Mouse (Mus musculus): ENCODE data around the gene Hoxb13.

Gene Hoxb13

DNA sequence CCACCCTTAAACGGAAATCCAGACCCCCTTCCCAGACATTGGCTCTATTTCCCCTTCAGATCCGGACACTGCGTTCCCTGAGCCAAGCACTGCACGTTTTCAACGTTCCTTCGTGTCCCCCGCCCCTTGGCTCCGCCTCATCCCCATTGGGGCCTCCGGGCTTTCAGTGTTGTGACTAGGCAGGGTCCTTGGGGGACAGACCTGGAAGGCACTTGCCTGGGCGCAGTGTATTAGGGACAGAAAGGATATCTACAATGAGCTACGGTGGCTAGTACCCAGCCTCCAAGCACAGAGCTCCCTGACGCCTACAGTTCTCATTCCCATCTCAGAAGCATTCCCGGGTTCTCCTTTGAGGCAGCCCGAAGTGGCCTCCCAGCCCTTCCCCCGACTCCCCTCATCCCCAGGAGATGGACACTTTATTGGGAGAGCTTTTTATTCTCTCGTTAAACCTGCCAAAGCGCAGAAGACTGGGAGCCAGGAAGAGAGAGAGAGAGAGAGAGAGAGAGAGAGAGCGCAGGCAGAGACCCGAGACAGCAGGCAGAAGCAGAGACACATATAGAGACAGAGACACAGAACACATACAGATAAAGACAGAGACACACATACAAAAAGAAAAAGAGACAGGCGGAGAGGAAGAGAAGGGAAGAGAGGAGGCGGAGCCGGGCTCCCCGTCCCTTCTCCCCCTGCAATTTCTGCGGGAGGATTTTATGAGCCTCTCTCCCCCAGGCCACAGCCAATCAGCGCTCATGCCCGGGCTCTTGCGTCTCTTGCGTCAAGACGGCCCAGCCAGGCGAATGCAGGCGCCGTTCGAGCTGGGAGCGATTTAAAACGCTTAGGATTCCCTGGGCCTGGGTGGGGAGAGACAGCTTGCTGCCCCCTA is at the start of gene Hoxb13:
Hoxb13 (plus strand) TSS at position 796 of the 880 bp plus-strand sequence.
- DNase-seq (ENCODE audit: low spot score) = peak; percentile 33

DNA sequence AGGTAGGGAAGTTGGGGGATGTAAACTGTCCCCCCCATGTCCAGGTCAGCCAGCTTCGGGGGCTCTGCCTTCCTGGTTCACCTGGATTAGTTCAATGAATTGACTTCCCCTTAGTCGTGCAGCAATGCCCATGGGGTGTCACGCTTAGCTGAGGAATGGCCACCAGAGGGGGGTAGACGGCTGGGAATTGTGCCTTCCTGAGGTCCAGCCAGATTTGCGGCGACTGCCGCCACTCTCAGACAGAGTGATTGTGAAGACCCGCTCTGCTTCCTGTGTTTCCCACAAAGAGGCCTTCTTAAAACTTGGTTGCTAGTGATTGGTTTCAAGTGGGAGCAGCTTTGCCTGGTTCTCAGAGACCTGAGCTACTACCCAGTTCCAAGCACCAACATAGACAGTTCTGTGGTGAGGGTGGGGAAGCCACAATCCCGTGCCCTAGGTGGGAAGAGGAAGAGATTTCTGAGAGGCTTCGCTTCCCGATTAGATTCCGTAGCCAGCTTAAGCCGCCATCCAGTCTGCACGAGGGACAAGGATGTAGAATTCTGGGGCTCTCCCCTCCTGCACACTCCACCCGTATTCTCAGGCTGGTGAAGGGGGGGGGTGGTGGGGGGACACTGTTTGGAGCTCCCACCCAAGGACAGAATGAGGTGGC is 48.4 kb upstream of the Hoxb13 start:
- DNase-seq (ENCODE audit: low spot score) = peak; percentile 69

DNA sequence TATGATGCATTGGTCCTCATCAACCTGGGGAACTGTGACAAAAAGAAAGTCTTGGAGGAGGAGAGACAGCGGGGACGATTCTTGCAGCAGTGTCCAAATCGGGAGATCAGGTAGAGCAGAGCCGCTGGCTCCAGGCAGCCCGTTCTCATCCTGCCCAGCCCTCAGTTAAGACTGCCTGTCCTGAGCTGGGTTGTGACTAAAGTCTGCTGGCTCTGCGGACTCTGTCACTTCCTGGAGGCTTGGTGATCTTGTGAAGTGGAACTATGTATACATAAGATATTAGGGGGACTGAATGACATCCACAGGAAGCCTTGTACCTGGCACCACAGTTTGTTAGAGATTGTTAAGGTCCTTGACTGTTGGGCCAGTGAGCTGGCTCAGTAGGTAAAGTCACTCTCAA is 46.6 kb upstream of the Hoxb13 start:
- no peak for DNase-seq (ENCODE audit: low spot score)

DNA sequence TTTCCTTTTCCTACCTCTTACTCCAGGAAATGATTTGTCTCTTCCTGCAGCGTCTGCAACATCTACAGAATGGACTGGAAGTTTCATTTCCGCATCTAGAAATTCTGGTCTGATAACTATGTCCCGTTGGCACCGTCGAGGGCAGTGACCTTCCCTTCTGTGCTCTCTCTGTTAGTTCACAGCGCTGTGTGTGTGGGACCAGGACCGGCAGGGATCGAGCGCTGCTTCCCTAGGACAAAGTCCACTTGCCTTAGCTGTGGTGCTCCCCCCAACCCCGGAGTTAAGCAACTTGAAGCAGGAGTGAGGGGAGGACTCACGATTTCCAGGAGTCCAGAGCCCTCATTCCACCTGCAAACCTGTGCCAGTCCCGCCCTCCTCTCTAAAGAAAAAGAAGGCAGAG is 29.3 kb upstream of the Hoxb13 start:
- no peak for DNase-seq (ENCODE audit: low spot score)

DNA sequence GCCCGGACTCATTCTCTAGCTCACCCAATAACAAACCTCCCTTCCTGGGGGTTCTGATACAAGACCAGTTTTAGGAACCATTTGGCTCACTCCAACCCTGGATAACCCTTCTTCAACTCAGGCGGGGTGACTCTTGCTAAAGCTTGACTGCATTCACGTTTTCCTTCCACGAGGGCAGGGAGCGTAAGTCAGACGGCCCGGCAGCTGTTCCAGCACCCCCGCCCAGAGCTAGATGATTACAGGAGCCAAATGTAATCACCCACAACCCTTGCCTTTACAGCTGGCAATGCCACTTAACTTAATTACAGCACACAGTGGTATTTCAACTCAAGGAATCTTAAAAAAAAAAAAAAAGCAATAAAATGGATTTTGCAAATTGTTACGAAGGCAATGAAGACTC is 26.0 kb upstream of the Hoxb13 start:
- DNase-seq (ENCODE audit: low spot score) = no peak

DNA sequence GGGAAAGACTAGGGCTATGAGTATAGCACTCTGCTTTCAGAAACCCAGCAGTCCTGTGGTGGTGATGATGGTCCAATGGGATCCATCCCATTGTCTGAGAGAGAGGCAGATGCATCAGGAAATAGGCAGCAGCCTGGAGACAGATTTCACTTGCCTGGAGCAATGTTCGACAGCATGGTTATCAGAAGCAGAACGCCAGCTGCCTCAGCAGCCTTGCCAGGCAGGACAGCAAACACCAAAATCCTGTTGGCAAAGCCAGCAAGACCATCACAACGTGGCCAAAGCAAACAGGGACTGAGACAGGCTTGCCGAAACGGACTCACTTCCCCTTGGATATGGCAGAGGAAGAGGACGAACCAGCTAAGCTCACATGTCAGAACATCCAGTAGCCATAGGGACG is 25.1 kb upstream of the Hoxb13 start:
- DNase-seq (ENCODE audit: low spot score) = no peak

DNA sequence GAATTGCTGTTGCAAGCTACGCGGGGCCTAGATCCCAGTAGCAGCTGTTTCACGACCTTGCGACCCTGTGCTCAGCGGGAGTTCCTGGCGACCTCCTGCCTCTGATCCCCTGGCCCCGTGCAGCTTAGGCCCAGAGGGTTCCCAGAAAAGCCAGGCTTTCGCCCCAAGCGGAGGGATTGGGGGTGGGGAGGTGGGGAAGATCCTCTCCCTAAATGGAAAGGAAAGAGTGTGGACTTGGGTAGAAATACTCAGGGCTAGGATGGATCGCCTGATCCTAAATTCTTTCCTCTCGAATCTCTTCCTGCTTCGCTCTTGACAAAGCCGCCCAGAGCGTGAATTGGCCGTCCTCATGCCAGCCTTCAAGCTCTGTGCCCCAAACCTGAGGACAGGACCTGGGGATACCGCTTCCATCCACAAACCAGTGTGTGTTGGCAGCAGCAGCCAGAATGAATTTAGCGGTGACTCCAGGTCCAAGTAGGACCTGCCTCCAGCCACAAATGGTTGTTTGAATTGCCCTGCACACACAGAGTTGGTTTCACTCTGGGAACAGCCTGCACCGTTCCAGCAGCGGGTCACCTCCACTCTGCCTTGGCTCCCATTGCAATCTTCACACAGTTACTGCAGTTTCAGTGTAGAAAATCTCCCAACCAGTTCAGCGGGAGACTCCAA is 23.3 kb upstream of the Hoxb13 start:
- no peak for DNase-seq (ENCODE audit: low spot score)

DNA sequence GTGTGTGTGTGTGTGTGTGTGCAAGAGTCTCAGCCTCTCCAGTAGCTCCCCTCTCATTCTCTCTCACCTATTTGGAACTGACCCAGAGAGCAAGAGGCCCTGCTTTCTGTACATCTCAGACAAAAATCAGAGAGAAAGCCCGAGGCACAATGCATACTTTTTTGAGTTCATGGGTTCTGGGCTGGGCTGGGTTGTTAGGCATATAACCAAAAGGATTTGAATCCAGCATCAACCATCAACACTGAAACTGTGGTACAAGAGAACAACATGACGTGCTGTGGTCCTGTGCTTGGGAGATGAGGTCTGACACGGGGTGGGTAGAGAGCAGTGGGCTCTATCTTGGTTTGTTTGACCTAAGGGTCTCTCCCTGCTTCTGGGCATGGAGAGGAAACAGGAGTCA is 22.5 kb upstream of the Hoxb13 start:
- no peak for DNase-seq (ENCODE audit: low spot score)

DNA sequence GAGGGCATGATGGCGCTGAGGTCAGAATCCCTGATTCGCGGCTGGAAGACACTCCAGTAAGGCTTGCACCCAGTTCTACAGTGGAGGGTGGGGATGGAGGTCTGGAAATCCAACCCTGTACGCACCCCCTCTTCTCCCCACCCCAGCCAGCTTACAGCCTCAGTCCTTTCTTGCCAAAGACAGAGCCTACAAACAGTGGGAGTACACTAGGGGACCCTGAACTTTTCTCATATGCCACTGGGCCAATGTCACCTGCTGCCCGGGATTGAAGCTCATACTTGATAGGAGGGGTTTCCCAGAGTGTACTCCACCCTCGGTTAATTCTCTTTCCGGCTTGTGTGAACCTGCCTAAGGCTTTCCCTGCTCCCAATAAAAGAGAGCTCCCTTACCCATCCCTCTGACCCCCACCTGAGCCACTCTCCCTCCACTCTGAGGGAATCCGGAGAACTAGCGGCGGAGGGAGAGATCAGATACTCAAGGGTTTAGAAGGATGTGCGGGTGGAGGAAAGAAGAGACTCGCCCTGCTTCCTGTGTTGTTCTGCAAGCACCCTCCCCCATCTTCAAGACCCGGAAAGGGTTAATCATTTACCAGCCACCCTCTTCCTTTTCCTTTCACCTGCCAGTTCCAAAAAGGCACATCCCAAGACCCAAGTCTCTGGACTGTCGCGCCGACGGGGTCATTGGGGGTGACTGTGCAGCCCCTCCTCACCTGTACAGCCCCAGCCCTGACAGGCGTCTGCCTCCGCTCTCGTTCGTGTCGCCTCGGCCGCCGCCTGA is 21.4 kb upstream of the Hoxb13 start:
- DNase-seq (ENCODE audit: low spot score) = no peak

DNA sequence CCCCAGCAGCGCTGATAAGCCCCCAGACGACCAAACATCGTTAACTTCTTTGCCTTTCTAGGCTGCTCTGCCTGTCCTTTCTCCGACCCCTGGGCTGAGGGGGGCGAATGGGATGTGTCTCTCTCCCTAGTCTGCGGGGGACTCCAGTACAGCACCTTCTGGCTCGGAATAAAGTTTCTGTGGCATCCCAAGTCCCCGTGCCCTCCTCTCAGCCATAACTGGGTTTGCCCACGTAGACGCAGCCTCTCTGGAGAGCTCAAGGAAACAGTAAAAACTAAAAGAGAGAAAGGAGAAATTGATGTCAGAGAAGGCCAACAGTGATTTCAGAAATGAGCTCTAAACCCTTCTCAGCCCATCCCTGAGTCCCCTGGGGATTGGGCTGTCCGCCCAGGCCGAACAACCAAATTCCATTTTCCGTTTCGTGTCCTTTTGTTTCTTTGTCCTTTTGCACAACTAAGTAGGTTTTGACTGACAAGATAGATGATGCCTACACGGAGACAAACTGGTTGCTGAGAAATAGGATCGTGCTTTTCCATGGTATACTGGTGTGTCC is 20.8 kb upstream of the Hoxb13 start:
- no peak for DNase-seq (ENCODE audit: low spot score)

DNA sequence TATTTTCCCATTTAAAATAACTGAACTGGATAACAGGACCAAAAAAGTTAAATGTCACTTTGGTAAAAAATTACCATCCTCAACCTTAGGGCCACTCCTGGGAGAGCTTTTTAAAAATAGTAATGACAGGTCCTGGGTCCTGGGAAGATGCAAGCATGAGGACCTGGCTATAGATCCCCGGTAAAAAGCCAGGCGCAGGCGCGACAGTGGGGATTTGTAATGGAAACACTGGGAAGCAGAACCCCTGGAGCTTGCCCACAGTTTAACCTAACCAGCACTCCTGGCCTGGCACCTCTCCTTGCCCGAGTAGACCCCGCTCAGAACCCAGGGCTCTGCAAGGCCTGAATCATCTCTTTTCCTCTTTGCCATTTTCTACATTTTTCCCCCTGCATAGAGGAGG is 19.2 kb upstream of the Hoxb13 start:
- no peak for DNase-seq (ENCODE audit: low spot score)

DNA sequence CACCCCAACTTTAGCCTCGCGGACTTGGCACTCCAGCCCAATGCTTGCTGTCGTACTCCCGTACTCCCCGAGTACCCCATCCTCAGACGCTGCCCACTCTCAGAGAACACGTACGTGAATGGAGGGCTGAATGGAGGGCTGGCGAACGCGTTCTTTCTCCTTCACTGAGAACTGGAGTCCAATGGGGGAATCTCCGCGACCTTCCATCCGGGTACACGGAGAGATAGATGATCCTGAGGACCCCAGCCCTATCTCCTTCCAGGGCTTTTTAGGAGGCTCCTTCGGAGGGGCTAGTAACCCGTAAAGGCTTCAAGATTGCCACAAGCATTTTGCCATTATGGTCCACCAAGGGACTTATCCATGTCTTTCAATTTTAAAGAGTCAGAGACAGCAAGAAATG is 18.6 kb upstream of the Hoxb13 start:
- no peak for DNase-seq (ENCODE audit: low spot score)

DNA sequence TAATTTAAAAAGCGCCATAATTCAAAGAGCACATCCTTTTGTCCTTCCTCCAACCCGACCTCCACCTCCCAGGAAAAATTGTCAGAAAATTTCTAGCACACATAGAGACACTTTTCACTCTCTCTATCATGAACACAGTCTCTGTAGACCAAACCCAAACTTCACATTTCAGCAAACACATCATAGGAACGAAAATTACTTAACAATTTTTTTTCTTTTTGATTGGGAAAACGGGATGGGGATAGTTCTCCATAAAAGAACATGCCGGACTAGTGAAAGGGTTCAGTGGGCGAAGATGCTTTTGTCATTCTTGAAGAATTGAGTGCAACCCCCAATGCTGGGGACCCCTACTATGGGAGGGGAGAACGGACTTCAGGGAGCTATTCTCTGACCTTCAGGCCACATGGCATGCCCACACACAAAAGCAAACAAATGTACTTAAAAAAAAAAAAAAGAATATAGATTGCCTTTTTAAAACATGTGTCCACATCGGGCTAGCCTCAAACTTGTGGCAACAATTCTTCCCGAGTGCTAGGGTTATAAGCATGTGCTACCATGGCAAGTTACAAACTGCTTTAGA is 18.1 kb upstream of the Hoxb13 start:
- DNase-seq (ENCODE audit: low spot score) = no peak

DNA sequence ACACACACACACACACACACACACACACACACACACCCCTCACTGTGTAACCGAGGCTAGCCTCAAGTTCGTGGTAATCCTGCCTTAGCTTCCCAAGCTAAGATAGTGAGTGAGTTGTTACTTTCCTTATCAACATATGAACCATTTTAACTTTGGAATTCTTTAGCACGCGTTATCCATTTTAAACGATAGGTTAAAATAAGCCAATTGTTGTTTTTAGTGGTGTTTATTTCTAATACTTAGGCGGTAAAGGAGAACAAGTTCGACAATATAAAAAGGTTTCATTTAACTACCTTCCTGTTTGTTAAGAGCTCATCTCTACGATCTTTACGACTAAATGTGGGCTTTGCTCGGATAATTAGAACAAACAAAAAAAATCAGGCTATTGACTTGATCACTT is 17.3 kb upstream of the Hoxb13 start:
- DNase-seq (ENCODE audit: low spot score) = no peak

DNA sequence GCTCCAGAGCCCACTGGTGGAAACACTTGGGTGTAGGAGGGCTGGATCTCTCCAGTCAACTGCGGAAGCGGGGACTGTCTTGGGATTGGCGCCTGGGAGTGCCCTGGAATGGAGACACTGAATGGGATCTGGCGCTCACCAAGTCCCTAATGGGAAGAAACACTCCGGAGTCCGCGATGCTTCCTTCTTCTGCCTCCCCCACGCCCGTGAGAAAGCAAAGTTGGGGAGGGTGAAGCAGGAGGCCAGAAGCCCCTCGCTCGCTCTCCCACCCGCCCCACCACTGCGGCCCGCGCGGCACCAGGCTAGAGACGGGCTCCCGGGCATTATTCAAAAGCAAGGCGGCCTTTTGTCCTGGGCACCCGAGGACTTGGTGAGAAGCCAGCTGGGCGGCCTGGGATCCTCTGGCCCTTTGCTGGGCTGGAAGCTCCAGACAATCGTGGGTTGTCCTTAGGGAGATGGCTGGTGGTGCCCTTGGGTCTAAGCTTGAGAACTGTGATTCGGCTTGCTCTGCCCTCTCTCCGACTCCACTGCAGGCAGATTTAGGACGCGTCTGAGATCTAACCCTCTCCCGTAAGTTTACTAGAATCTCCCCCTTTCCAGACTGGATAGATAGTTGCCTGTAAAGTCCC is 16.5 kb upstream of the Hoxb13 start:
- no peak for DNase-seq (ENCODE audit: low spot score)

DNA sequence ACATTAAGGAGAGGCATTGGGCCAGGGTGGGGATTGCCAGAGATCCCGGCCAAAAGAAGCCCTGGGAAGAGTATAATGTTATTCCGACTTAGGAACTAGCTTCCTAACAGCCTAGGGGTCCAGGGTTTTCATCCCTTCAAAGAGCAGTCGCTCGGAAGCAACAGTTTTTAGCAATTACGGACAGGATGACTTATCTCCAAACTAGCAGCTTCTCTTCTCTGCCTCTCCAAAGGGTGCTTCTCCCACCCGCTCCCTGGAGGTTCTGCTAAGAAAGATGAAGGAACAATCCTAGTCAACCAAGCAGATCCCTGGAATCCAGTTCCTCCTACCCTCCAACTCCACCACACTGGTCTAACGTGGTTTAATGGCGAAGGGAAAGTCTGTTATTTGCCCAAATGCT is 15.8 kb upstream of the Hoxb13 start:
- DNase-seq (ENCODE audit: low spot score) = no peak

DNA sequence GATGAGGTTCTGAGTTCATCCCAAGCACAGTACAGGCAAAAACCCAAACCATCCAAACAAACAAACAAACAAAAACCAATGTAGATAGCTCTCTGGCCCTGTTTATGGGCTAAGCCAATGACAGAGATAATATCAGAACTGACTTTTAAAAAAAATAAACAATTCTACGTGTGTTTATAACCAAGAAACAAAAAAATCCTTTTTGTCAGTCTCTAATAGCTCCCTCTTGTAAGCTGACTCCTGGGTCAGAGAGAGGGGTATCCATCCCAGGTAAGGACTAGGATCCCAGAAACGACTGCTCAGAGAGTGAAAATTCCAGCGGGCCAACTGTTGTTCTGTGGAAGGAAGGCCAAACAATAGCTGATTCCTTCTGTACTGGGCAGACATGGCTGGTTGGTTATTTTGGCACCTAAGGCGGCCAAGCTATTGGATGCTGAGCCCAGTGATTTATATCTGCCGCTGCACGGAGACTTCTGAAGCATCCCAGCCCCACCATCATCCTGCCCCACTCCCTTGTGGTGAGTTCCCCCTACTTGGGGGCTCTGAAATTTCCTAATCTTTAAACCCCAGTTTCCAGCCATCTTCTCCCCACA is 15.1 kb upstream of the Hoxb13 start:
- DNase-seq (ENCODE audit: low spot score) = no peak

DNA sequence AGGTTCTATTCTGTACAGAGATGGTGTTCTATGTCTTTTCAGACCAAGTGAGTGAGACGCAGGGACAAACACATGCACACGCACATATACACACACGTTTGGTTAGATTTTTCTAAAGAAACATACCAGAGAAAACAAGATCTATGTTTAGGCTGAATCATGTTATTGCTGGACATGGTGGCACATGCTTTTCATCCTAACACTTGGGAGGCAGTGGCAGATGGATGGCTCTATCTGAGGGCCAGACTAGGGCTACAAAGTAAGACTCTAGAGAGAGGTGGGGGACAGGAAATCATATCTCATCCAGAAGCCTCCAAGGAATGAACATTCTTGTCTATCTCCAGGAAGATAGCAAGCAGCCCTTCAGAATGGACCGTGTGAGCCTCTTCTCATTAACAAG is 13.1 kb upstream of the Hoxb13 start:
- no peak for DNase-seq (ENCODE audit: low spot score)

DNA sequence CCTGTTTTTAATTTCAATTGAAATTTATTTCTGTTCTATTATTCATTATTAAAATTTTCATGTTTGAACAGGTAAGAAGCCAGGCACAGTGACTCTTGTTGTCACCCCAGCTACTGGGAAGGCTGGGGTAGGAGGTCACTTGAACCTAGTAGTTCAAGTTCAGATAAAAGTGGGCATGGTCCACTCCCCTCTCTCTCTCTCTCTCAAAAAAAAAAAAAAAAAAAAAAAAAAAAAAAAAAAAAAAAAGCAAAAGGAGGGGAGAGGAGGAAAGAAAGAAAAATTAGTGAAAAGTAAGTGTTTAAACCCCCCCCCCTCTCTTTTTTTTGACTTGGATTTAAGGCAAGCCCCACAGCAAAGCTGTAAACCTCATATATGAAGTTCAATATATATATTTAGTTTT is 9.9 kb upstream of the Hoxb13 start:
- no peak for DNase-seq (ENCODE audit: low spot score)

DNA sequence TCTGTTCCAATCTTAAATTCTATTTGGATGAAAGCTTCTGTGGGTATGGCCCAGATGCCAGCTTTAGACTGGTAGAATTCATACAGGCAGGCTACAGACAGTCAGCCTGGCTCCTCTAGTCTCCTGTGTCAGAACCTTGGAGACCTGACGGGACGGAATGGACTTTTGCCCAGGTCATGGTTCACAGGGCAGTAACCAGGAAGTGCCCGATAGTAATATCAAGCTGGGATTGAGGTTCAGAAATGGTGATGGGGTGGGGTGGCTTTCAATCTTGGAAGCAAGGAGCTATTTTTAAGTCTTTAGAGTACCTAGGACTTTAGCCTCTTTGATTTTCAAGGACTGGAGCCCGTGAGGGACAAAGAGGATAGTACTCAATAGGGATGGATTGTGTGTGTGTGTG is 6.8 kb upstream of the Hoxb13 start:
- no peak for DNase-seq (ENCODE audit: low spot score)

Measured in urinary bladder, postnatal 25 days (tissue).